Mouse (Mus musculus): Measurements from ENCODE around the gene Dok7. TPM values are rescaled to one million over a fixed set of nuclear protein-coding genes. Genes with fewer than 3 reads are reported as not detected.

Gene Dok7
- polyA plus RNA-seq, 1 experiment from 2014 or later, result 7.0 TPM

DNA sequence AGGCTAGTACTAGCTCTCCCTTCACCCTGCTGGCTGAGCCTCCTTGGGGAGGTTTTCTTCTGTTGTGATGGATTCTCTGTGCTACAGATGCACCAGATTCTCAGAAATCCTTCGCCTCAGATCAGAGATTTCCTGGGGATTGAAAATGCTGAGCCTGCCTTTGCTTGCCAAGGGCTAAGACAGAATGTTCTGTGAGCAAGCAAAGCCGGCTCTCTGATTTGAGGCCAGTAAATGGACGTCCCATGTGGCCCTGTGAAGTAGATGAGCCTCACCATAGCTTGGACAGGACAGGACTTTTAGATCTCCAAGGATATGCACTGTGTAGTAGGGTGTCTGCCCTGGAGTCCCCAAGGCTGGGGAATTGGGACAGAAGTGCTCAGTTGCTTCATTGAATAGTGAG is 28.3 kb downstream of the Dok7 start:
- Histone ChIP-seq H3K4me1 (replicated peaks) (peaks cover 10% of the 10 kb centered on the region), H3K27ac (ENCODE audit: poor library complexity, severe bottlenecking) (no peak overlapping the region), H3K9me3 (replicated peaks) (no peaks in the 10 kb centered on the region), H3K4me3 (no peak overlapping the region), H3K36me3 (no peaks in the 10 kb centered on the region), H3K9ac (no peak overlapping the region), H3K27me3 (replicated peaks) (peaks cover 11% of the 10 kb centered on the region), H3K4me2 (no peak overlapping the region)
- 71% methylated on average over 3 of the region's 3 CpGs for WGBS
- ATAC-seq (ENCODE audit: insufficient number of reproducible peaks, low FRiP score), result no peak

DNA sequence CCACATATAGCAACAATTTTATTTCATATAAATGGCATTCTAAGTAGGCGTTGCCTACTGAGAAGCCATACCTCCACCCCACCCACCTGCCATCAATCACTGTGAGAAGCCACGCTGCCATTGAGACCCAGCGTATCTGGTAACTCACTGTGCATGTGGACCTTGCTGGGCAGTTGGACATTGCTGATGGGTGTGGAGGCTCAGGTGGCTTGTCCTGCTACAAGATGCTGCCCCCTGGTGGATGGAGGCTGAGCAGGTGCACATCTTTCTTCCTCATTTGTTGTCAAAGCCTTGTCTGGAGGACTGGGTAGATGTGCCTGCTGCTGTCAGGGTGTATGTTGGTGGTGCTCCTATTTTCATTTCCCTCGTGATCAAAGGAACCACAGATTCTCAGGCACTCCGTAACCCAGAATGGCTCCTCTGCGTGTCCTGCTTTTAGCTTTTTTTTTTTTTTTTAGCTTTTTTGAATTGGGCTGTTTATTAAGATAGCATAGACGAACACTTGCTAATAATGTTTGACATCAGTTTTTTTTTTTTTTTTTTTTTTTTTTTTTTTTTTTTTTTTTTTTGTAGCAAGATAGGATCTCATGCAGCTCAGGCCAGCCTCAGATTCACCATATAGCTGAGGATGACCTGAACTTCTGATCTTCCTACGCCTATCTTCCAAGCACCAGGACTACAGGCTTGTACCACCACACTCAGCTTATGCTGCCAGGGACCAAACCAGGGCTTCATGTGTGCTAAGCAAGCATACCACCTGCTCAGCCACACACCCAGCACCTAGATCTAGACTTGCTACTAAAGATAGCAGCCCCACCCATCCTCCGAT is 32.4 kb downstream of the Dok7 start:
- Histone ChIP-seq H3K9ac (no peak overlapping the region), H3K4me1 (replicated peaks) (no peaks in the 10 kb centered on the region), H3K4me3 (no peak overlapping the region), H3K27me3 (replicated peaks) (0 out of 2 replicates have a peak, but pooled peaks cover 3% of the 10 kb centered on the region), H3K36me3 (peaks cover 36% of the 10 kb centered on the region), H3K9me3 (replicated peaks) (no peaks in the 10 kb centered on the region), H3K4me2 (no peak overlapping the region), H3K27ac (ENCODE audit: poor library complexity, severe bottlenecking) (no peak overlapping the region)
- WGBS, result 63% methylated on average over 9 of the region's 9 CpGs
- no peak; the same call in 1 of the 2 replicates for ATAC-seq (ENCODE audit: insufficient number of reproducible peaks, low FRiP score)

DNA sequence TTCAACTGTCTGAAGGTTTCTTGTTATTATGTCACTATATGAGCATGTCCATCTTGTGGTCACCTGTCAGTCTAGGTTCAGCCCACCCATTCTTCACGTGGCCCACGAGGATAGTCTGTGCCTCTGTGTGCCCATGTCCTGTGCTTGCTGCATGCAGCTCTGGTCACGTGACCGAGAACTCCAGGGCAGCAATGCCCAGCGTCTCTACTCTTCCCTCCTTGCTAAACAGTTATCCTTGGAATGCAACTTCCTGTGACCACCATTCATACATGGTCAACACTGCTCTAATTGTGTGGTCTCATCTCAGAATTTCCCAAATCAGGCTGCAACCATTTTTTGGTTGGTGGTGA is 33.0 kb downstream of the Dok7 start:
- Histone ChIP-seq H3K27me3 (replicated peaks) (0 out of 2 replicates have a peak, but pooled peaks cover 2% of the 10 kb centered on the region), H3K4me3 (no peak overlapping the region), H3K4me1 (replicated peaks) (no peaks in the 10 kb centered on the region), H3K36me3 (peaks cover 40% of the 10 kb centered on the region), H3K27ac (ENCODE audit: poor library complexity, severe bottlenecking) (no peak overlapping the region), H3K9me3 (replicated peaks) (no peaks in the 10 kb centered on the region), H3K4me2 (no peak overlapping the region), H3K9ac (no peak overlapping the region)
- 73% methylated on average over 5 of the region's 5 CpGs for WGBS
- no peak for ATAC-seq (ENCODE audit: insufficient number of reproducible peaks, low FRiP score)

DNA sequence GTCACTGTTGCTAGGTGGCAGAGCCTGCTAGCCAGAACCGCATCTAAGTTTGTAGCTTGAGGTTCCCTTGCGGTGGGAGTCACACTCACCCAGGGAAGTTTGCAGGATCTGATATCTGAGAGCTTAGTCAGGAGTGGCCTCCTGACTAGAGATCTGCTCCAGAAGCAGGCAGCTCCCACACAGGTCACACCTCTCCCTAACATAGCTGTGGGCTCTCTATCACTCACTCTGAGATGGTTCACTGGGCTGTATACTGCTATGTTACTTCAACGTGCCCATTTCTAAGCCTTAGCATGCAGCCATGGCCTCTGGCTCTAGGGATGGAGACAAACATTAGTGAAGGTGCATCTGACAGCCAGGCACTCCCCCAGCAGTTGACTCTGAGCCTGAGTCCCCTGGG is 35.1 kb downstream of the Dok7 start:
- no peaks in the 10 kb centered on the region for H3K4me1 ChIP-seq (replicated peaks)
- no peaks in the 10 kb centered on the region for H3K27me3 ChIP-seq (replicated peaks)
- no peak overlapping the region for H3K9ac ChIP-seq
- no peak for ATAC-seq (ENCODE audit: insufficient number of reproducible peaks, low FRiP score)
- H3K4me2 ChIP-seq, result no peak overlapping the region
- H3K9me3 ChIP-seq (replicated peaks), result no peaks in the 10 kb centered on the region
- peaks cover 61% of the 10 kb centered on the region for H3K36me3 ChIP-seq
- no peak overlapping the region for H3K27ac ChIP-seq (ENCODE audit: poor library complexity, severe bottlenecking)
- H3K4me3 ChIP-seq, result no peak overlapping the region
- WGBS, result 78% methylated on average over 3 of the region's 3 CpGs

DNA sequence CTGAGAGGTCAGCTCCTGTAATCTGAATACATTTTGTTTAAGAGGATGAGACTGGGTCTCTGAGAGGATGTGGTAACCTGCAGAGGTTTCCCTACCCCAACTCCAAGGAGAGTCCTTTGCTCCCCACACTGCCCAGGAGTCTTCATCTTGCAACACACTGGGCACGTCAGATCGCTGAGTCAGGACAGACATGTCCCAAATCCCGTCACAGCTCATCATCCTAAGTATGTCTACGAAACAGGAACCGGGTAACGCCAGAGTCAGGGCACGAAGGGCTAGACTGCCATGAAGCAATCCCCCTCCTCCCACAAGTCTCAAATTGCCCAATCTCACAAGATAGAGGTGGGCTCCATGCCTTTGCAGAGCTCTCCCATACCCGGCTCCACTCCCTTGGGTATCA is 46.5 kb downstream of the Dok7 start:
- peaks cover 46% of the 10 kb centered on the region for H3K36me3 ChIP-seq
- H3K4me2 ChIP-seq, result 0 out of 2 replicates have a peak overlapping the region, but pooled peaks have one; percentile 84
- no peak overlapping the region for H3K9ac ChIP-seq
- H3K9me3 ChIP-seq (replicated peaks), result no peaks in the 10 kb centered on the region
- no peak overlapping the region for H3K27ac ChIP-seq (ENCODE audit: poor library complexity, severe bottlenecking)
- WGBS, result 82% methylated on average over 8 of the region's 8 CpGs
- H3K4me3 ChIP-seq, result no peak overlapping the region
- no peaks in the 10 kb centered on the region for H3K27me3 ChIP-seq (replicated peaks)
- peaks cover 27% of the 10 kb centered on the region for H3K4me1 ChIP-seq (replicated peaks)
- ATAC-seq (ENCODE audit: insufficient number of reproducible peaks, low FRiP score), result no peak

DNA sequence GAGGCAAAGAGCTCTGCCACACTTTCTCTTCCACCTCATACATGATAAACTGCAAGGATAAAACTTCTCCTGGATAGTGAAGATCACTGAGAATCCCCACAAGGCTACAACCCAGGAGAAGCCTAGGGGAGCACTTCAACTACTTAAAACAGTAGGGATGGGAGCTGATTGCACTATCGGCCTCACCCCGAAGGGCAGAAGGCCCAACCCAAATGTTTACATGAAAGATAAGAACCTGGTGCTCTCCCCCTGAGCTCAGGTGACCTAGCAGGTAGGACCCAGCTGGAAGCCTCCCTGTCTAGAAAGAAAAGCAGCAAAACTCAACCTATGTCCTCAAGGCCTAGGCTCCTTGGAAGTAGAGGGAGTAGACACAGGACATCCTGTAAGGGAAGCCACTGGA is 47.0 kb downstream of the Dok7 start:
- H3K36me3 ChIP-seq, result peaks cover 41% of the 10 kb centered on the region
- no peaks in the 10 kb centered on the region for H3K9me3 ChIP-seq (replicated peaks)
- WGBS, result 40% methylated on average over 2 of the region's 2 CpGs
- H3K4me3 ChIP-seq, result no peak overlapping the region
- H3K27me3 ChIP-seq (replicated peaks), result no peaks in the 10 kb centered on the region
- H3K4me2 ChIP-seq, result peak overlapping the region; percentile 84
- peaks cover 27% of the 10 kb centered on the region for H3K4me1 ChIP-seq (replicated peaks)
- no peak for ATAC-seq (ENCODE audit: insufficient number of reproducible peaks, low FRiP score)
- H3K27ac ChIP-seq (ENCODE audit: poor library complexity, severe bottlenecking), result no peak overlapping the region
- no peak overlapping the region for H3K9ac ChIP-seq

DNA sequence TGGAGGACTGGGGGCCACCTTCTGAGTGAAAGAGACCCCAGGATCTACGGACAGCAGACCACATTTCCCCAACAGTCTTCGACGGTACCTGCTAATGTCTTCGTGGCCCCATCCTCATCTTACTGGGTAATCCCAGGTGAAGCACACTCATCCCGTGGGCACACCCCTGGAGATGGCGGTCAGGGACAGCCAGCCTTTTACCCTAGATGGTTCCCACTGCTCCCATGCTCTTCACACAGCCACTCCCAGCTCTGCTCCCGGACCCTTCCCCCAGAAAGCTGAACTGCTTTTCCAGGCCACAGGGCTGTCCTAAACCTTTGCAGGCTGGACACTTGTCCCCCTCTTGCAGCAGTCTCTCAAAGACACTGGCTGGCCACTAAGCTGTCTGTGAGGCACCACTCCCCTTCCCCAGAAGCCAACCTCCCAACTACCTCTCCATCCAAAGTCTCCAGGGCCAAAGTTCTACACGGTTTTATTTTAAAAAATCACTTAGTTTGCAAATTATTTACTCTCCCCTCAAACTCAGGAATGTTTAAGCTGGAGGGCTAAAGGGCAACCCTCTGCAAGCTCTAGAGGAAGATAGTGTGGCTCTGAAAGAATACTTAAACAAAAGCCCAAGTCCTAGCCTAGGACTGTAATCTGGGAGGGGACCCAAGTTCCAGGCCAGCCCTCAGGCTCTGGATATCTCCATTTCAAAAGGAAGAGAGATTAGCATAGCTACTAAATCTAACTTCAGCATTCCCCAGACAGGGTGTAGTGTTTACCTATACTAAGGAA is 47.8 kb downstream of the Dok7 start:
- Histone ChIP-seq H3K9me3 (replicated peaks) (no peaks in the 10 kb centered on the region), H3K4me1 (replicated peaks) (peaks cover 27% of the 10 kb centered on the region), H3K9ac (peak overlapping the region; percentile 83), H3K4me2 (peak overlapping the region; percentile 84), H3K27me3 (replicated peaks) (no peaks in the 10 kb centered on the region), H3K36me3 (peaks cover 33% of the 10 kb centered on the region), H3K27ac (ENCODE audit: poor library complexity, severe bottlenecking) (no peak overlapping the region), H3K4me3 (peak overlapping the region; percentile 90)
- WGBS, result 55% methylated on average over 8 of the region's 8 CpGs
- no peak for ATAC-seq (ENCODE audit: insufficient number of reproducible peaks, low FRiP score)

DNA sequence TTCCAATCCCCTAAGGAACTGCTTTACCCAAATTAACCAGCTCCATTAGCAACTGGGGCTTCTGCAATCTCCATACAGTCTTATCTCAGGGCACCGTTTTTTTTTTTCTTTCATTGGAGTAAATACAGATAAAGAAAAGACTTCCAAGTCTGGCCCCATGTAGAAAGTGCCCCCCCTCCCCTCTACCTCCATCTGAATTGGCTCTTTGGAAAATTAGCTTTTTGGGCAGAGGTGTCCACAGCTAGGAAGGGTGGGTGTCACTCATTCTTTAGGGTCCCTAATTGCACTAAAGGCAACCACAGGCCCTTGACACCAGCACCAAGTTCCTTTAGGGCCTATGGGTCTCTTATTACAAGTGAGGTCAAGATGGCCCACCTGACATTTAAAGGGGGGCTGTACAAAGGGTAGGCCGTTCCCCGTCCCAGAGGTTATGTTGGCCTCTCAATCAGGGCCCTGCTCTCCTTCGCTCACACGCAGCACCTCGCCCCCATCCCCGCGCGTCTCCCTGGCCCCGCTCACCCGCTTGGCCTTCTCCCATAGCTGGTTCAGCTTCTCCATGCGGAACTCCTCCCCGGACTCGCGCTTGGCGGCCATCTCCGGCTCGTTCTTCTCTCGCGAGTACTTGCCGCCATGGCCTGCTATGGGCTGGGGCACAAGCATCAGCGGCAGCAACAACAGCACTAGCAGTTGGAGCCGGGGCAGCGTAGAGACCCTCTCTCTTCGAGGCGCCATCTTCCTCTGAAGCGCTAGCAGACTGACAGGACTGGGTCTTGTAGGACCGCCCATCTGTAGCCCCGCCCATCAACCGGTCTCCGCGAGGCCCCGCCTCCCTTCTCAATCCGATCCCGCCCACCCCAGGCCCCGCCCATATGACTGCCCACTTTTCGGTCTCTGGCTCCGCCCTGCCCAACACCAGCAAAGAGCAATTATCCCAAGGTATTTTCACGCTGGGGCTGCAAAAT is 48.7 kb downstream of the Dok7 start, which contains the start of gene Lrpap1:
TSS of gene Lrpap1 (minus strand) at position 807 of the 962 bp plus-strand sequence.
- no peaks in the 10 kb centered on the region for H3K27me3 ChIP-seq (replicated peaks)
- WGBS, result under 1% methylated on average over 39 of the region's 39 CpGs
- H3K4me2 ChIP-seq, result peak within 1 kb of the TSS; percentile 84
- H3K36me3 ChIP-seq, result peaks cover 24% of the 10 kb centered on the region
- H3K4me1 ChIP-seq (replicated peaks), result peaks cover 27% of the 10 kb centered on the region
- peak within 1 kb of the TSS; percentile 83 for H3K9ac ChIP-seq
- ATAC-seq (ENCODE audit: insufficient number of reproducible peaks, low FRiP score), result peak; percentile 95
- H3K27ac ChIP-seq (ENCODE audit: poor library complexity, severe bottlenecking), result peak within 1 kb of the TSS; percentile 77
- H3K9me3 ChIP-seq (replicated peaks), result no peaks in the 10 kb centered on the region
- H3K4me3 ChIP-seq, result peak within 1 kb of the TSS; percentile 90

DNA sequence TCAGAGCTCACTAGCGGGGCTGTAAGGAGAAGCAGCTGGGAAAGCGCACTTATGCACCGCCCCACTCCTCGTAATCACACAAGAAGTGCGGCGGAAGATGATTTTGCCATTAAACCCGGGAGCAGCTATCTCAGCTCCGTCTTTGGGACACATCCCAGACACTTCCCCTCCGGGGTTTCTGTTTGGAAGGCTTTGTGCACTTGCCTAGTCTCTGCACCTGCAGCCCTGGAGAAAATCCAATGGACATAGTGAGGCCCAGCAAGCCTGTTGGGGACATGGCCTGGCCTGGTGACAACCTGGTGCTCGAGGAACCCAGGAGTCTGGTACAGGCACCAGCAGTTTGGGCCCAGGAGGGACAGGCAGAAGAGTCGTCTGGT is 49.3 kb downstream of the Dok7 start:
- H3K4me3 ChIP-seq, result peak overlapping the region; percentile 90
- peak overlapping the region; percentile 84 for H3K4me2 ChIP-seq
- H3K27ac ChIP-seq (ENCODE audit: poor library complexity, severe bottlenecking), result peak overlapping the region; percentile 46
- peaks cover 27% of the 10 kb centered on the region for H3K4me1 ChIP-seq (replicated peaks)
- H3K9ac ChIP-seq, result peak overlapping the region; percentile 83; the same call in 1 of the 2 replicates
- 7% methylated on average over 11 of the region's 11 CpGs for WGBS
- H3K9me3 ChIP-seq (replicated peaks), result no peaks in the 10 kb centered on the region
- H3K36me3 ChIP-seq, result peaks cover 17% of the 10 kb centered on the region
- ATAC-seq (ENCODE audit: insufficient number of reproducible peaks, low FRiP score), result peak; percentile 59; the same call in 1 of the 2 replicates
- no peaks in the 10 kb centered on the region for H3K27me3 ChIP-seq (replicated peaks)

DNA sequence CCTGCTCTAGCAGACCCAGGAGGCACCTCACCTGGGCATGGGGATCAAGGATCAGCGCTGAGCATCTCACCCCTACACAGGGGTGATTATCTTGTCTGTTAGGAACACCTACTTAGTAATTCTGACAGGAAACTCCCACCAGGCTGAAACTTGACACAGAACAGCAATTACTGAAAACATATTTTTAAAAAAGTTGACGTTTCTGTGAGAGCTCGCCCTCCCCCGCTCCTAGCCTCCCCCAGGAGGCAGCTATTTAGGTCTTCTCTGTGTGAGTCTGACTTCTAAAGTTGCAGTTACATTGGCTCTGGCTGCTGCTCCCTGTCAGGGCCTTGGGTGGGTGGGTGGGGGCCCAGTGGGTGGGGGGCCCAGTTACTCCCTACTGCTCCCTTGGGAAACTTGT is 55.9 kb downstream of the Dok7 start:
- no peak overlapping the region for H3K27ac ChIP-seq (ENCODE audit: poor library complexity, severe bottlenecking)

More for the DNA sequence above, 55.9 kb downstream of the Dok7 start:
- no peak for ATAC-seq (ENCODE audit: insufficient number of reproducible peaks, low FRiP score)
- Histone ChIP-seq H3K9me3 (replicated peaks) (no peaks in the 10 kb centered on the region), H3K36me3 (no peaks in the 10 kb centered on the region), H3K27me3 (replicated peaks) (no peaks in the 10 kb centered on the region), H3K9ac (no peak overlapping the region), H3K4me3 (no peak overlapping the region), H3K4me1 (replicated peaks) (no peaks in the 10 kb centered on the region; the same call in 1 of the 2 replicates), H3K4me2 (no peak overlapping the region)
- 58% methylated on average over 4 of the region's 4 CpGs for WGBS

Measured in heart, embryonic 12.5 days (tissue).